ENCODE assay signal across 8 mouse cellular contexts in the genomic region with DNA sequence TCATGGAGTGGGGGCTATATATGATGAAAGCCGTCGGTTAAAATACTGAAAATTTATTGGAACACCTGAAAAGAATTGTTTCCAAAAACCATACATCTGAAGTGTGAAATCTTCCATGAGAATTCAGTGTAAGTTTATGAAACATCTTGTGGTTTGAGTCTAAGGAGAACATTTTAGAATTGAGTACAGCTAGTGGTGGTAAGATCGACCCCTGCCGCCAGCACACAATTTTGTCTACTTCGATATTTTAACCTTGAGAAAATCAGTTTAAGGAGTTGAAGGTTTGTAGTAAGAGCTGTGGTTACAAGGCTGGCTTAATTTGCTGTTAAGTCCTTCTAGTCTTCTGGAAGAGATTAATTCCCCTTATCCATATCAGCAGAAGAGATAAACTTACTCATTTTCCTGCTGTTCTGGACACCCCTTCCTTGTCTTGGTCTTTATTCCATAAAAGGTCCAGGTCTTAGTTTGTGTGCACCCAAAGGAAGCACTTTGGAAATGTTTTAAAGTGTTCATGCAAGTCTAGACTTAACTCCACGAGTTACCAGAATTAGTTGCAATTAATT. TPM values are rescaled to one million over a fixed set of nuclear protein-coding genes. Genes with fewer than 3 reads are reported as not detected.
DNase-seq lines count a peak whose midpoint lies in the region; ATAC-seq and TF ChIP-seq lines count a peak whose summit lies in the region.

No protein-coding gene starts in this region.

- peaks cover 55% of the 10 kb centered on the region for H3K79me3 ChIP-seq in C2C12 (ENCODE audit: low read depth)

- no peak for DNase-seq in heart, adult 8-10 months (ENCODE audit: low spot score)
- no peak for DNase-seq in right cerebral cortex, adult 2 months (ENCODE audit: low spot score in 2 of 2)
- DNase-seq in urinary bladder, postnatal 4 days (ENCODE audit: low spot score in 2 of 2), result no peak
- no peak for DNase-seq in urinary bladder, adult 2 months (ENCODE audit: low spot score)

- H3K9ac ChIP-seq in heart, embryonic 11.5 days (ENCODE audit: low read depth, low read length), result peak overlapping the region; percentile 100
- H3K9ac ChIP-seq in embryonic facial prominence, embryonic 15.5 days, result peak overlapping the region; percentile 99
- peak overlapping the region; percentile 98 for H3K9ac ChIP-seq in liver, embryonic 12.5 days

- H3K4me2 ChIP-seq in heart, embryonic 11.5 days, result peak overlapping the region; percentile 64
- peak overlapping the region; percentile 65 for H3K4me2 ChIP-seq in embryonic facial prominence, embryonic 15.5 days (replicated peaks)
- H3K4me2 ChIP-seq in liver, embryonic 12.5 days, result peak overlapping the region; percentile 90

- H3K4me1 ChIP-seq in heart, embryonic 11.5 days (ENCODE audit: control insufficient read depth, insufficient read depth, low read length), result peaks cover 5% of the 10 kb centered on the region; the same call in 1 of the 2 replicates
- peaks cover 18% of the 10 kb centered on the region; the same call in 1 of the 2 replicates for H3K4me1 ChIP-seq in embryonic facial prominence, embryonic 15.5 days
- H3K4me1 ChIP-seq in liver, embryonic 12.5 days, result peaks cover 27% of the 10 kb centered on the region

- peaks cover 59% of the 10 kb centered on the region for H3K79me2 ChIP-seq in C2C12 (ENCODE audit: control insufficient read depth, insufficient read depth)

- H3ac ChIP-seq in C2C12 (ENCODE audit: control insufficient read depth, insufficient read length, low read depth), result peak overlapping the region; percentile 3

- H3K27ac ChIP-seq in heart, embryonic 11.5 days (ENCODE audit: low read depth, low read length), result peak overlapping the region; percentile 100
- peak overlapping the region; percentile 100; the same call in 1 of the 2 replicates for H3K27ac ChIP-seq in embryonic facial prominence, embryonic 15.5 days (replicated peaks)
- no peak overlapping the region for H3K27ac ChIP-seq in liver, embryonic 12.5 days

- no peaks in the 10 kb centered on the region for H3K27me3 ChIP-seq in heart, embryonic 11.5 days (ENCODE audit: control insufficient read depth, insufficient read depth, low read length)
- H3K27me3 ChIP-seq in C2C12 (ENCODE audit: control insufficient read depth, insufficient read depth, insufficient read length), result no peaks in the 10 kb centered on the region
- no peaks in the 10 kb centered on the region for H3K27me3 ChIP-seq in embryonic facial prominence, embryonic 15.5 days
- H3K27me3 ChIP-seq in liver, embryonic 12.5 days (replicated peaks), result no peaks in the 10 kb centered on the region

- 3% methylated on average over 6 of the region's 6 CpGs for WGBS in heart, embryonic 11.5 days (ENCODE audit: insufficient replicate concordance)
- WGBS in embryonic facial prominence, embryonic 15.5 days, result under 1% methylated on average over 6 of the region's 6 CpGs
- WGBS in liver, embryonic 12.5 days (ENCODE audit: insufficient replicate concordance), result 4% methylated on average over 6 of the region's 6 CpGs

- H3K4me3 ChIP-seq in heart, embryonic 11.5 days (ENCODE audit: low read depth, low read length), result peak overlapping the region; percentile 99
- H3K4me3 ChIP-seq in C2C12 (ENCODE audit: insufficient read depth, poor library complexity, severe bottlenecking), result peak overlapping the region; percentile 78
- peak overlapping the region; percentile 95 for H3K4me3 ChIP-seq in embryonic facial prominence, embryonic 15.5 days (replicated peaks)
- peak overlapping the region; percentile 96 for H3K4me3 ChIP-seq in liver, embryonic 12.5 days

- no peak for ATAC-seq in heart, embryonic 11.5 days (replicated peaks; ENCODE audit: insufficient number of reproducible peaks, low FRiP score, low TSS enrichment)
- ATAC-seq in embryonic facial prominence, embryonic 15.5 days (ENCODE audit: insufficient number of reproducible peaks, low FRiP score, low TSS enrichment, low read depth), result no peak
- no peak for ATAC-seq in liver, embryonic 12.5 days

- TF ChIP-seq CTCF in C2C12 (IDR thresholded peaks at IDR 0.05; ENCODE audit: control insufficient read depth, insufficient read depth, insufficient read length), result no peak

- no peaks in the 10 kb centered on the region for H3K36me3 ChIP-seq in heart, embryonic 11.5 days (ENCODE audit: control insufficient read depth, insufficient read depth, low read length)
- no peaks in the 10 kb centered on the region for H3K36me3 ChIP-seq in C2C12 (ENCODE audit: control insufficient read depth, insufficient read depth)
- H3K36me3 ChIP-seq in embryonic facial prominence, embryonic 15.5 days, result no peaks in the 10 kb centered on the region
- H3K36me3 ChIP-seq in liver, embryonic 12.5 days, result no peaks in the 10 kb centered on the region

- no peaks in the 10 kb centered on the region for H3K9me3 ChIP-seq in heart, embryonic 11.5 days (replicated peaks; ENCODE audit: control insufficient read depth, low read length)
- H3K9me3 ChIP-seq in embryonic facial prominence, embryonic 15.5 days (replicated peaks), result no peaks in the 10 kb centered on the region
- H3K9me3 ChIP-seq in liver, embryonic 12.5 days (replicated peaks), result no peaks in the 10 kb centered on the region

TF ChIP-seq in C2C12, 6 proteins besides CTCF, POLR2A, EP300 and RAD21:
- no peak for TF ChIP-seq MAX (IDR thresholded peaks at IDR 0.05)
- no peak for TF ChIP-seq CEBPB (IDR thresholded peaks at IDR 0.05; ENCODE audit: low read depth)
- no peak for TF ChIP-seq MYOG (IDR thresholded peaks at IDR 0.05; ENCODE audit: control insufficient read depth, extremely low read depth, insufficient read length)
- TF ChIP-seq FOSL1 (IDR thresholded peaks at IDR 0.05; ENCODE audit: insufficient read depth, low read length, poor library complexity, severe bottlenecking), result no peak
- TF ChIP-seq USF1 (IDR thresholded peaks at IDR 0.05; ENCODE audit: low read depth), result no peak
- TF ChIP-seq MYOD1 (IDR thresholded peaks at IDR 0.05; ENCODE audit: control insufficient read depth, insufficient read length, low read depth), result no peak

RNA-seq across cellular contexts. Expression of a gene that starts 7.9 kb away (rescaled TPM):
- 182 and 206 TPM in 2 replicates for polyA plus RNA-seq in heart, embryonic 11.5 days (2014; fragmentation: Nextera tagmentation; extraction: Ambion mirVana)
- total RNA-seq in heart, adult 8-10 months (2022), result 10 to 100 TPM; 39.3 to 48.6 (median 43.8) TPM
- 20.9 TPM for polyA plus RNA-seq in C2C12 (2012; fragmentation: generic; extraction: Trizol)
- 86.3 and 100 TPM in 2 replicates for polyA plus RNA-seq in embryonic facial prominence, embryonic 15.5 days (2015; fragmentation: Nextera tagmentation; extraction: Ambion mirVana)
- polyA plus RNA-seq in liver, embryonic 12.5 days (2016; fragmentation: Nextera tagmentation; extraction: Ambion mirVana), result 33.3 and 34.1 TPM in 2 replicates
- polyA plus RNA-seq in urinary bladder, adult 2 months (2012; rRNA removed), result 55.6 and 55.8 TPM in 2 replicates

RNA-seq across cellular contexts. Expression of a gene that starts 28.4 kb away (rescaled TPM):
- 12.0 and 14.1 TPM in 2 replicates for polyA plus RNA-seq in heart, embryonic 11.5 days (2014; fragmentation: Nextera tagmentation; extraction: Ambion mirVana)
- total RNA-seq in heart, adult 8-10 months (2022), result 10 to 100 TPM in 1 of 4 experiments, 1 to 10 TPM in 3; 5.1 to 10.5 (median 6.7) TPM
- polyA plus RNA-seq in C2C12 (2012; fragmentation: generic; extraction: Trizol), result not detected
- 13.1 and 16.7 TPM in 2 replicates for polyA plus RNA-seq in embryonic facial prominence, embryonic 15.5 days (2015; fragmentation: Nextera tagmentation; extraction: Ambion mirVana)
- polyA plus RNA-seq in liver, embryonic 12.5 days (2016; fragmentation: Nextera tagmentation; extraction: Ambion mirVana), result 4.6 and 6.9 TPM in 2 replicates
- not detected in 2 replicates for polyA plus RNA-seq in urinary bladder, adult 2 months (2012; rRNA removed)

RNA-seq across cellular contexts. Expression of a gene that starts 55.2 kb away (rescaled TPM):
- polyA plus RNA-seq in heart, embryonic 11.5 days (2014; fragmentation: Nextera tagmentation; extraction: Ambion mirVana), result 17.8 and 21.2 TPM in 2 replicates
- 10 to 100 TPM in 1 of 4 experiments, 1 to 10 TPM in 3; 8.4 to 14.0 (median 9.2) TPM for total RNA-seq in heart, adult 8-10 months (2022)
- polyA plus RNA-seq in C2C12 (2012; fragmentation: generic; extraction: Trizol), result 2.5 TPM
- 18.4 and 22.1 TPM in 2 replicates for polyA plus RNA-seq in embryonic facial prominence, embryonic 15.5 days (2015; fragmentation: Nextera tagmentation; extraction: Ambion mirVana)
- polyA plus RNA-seq in liver, embryonic 12.5 days (2016; fragmentation: Nextera tagmentation; extraction: Ambion mirVana), result 8.9 and 9.5 TPM in 2 replicates
- 15.3 and 18.1 TPM in 2 replicates for polyA plus RNA-seq in urinary bladder, adult 2 months (2012; rRNA removed)
